Mouse (Mus musculus): Measurements from ENCODE around the gene Kcnj3.
A peak's percentile ranks its signal among the peaks of the same experiment; 100 is the strongest.
"Not testable (repeated sequence)": the region's sequence is repeated elsewhere in the genome, so short reads cannot be mapped to it uniquely, and the experiment has no call there.

The Kcnj3 gene

GRCm38 (mm10) chr2:55435721-55436260 is at the start of gene Kcnj3:
Kcnj3 (plus strand) TSS chr2:55435970.
- peak; percentile 2 for DNase-seq

- no peak for DNase-seq
Observed at GRCm38 (mm10) chr2:55390330-55390989, 45.3 kb upstream of the Kcnj3 start.

GRCm38 (mm10) chr2:55405307-55405706 is 30.5 kb upstream of the Kcnj3 start:
- no peak for DNase-seq

- DNase-seq: no peak
Observed at GRCm38 (mm10) chr2:55427633-55428032, 8.1 kb upstream of the Kcnj3 start.

GRCm38 (mm10) chr2:55432104-55432503 is 3.7 kb upstream of the Kcnj3 start:
- no peak for DNase-seq

- peak; percentile 4 for DNase-seq
Observed at GRCm38 (mm10) chr2:55436261-55437006, 664 bp downstream of the Kcnj3 start.

GRCm38 (mm10) chr2:55437007-55437949 is 1.5 kb downstream of the Kcnj3 start:
- peak; percentile 2 for DNase-seq

- DNase-seq: no peak
Observed at GRCm38 (mm10) chr2:55437977-55438376, 2.2 kb downstream of the Kcnj3 start.

- DNase-seq: no peak
Observed at GRCm38 (mm10) chr2:55439211-55439610, 3.4 kb downstream of the Kcnj3 start.

- DNase-seq: no peak
Observed at GRCm38 (mm10) chr2:55442006-55442405, 6.2 kb downstream of the Kcnj3 start.

GRCm38 (mm10) chr2:55447298-55447697 is 11.5 kb downstream of the Kcnj3 start:
- DNase-seq: no peak

- DNase-seq: no peak
Observed at GRCm38 (mm10) chr2:55450774-55451173, 15.0 kb downstream of the Kcnj3 start.

GRCm38 (mm10) chr2:55459195-55459594 is 23.4 kb downstream of the Kcnj3 start:
- no peak for DNase-seq

- no peak for DNase-seq
Observed at GRCm38 (mm10) chr2:55469141-55469540, 33.4 kb downstream of the Kcnj3 start.

- DNase-seq: no peak
Observed at GRCm38 (mm10) chr2:55470006-55470405, 34.2 kb downstream of the Kcnj3 start.

GRCm38 (mm10) chr2:55479511-55479910 is 43.7 kb downstream of the Kcnj3 start:
- no peak for DNase-seq

- DNase-seq: no peak
Observed at GRCm38 (mm10) chr2:55479933-55480601, 44.3 kb downstream of the Kcnj3 start.

GRCm38 (mm10) chr2:55480602-55480965 is 44.8 kb downstream of the Kcnj3 start:
- DNase-seq: no peak

GRCm38 (mm10) chr2:55485500-55486129 is 49.8 kb downstream of the Kcnj3 start:
- DNase-seq: not testable (repeated sequence)

GRCm38 (mm10) chr2:55503390-55504176 is 67.8 kb downstream of the Kcnj3 start:
- DNase-seq: no peak

- DNase-seq: no peak
Observed at GRCm38 (mm10) chr2:55505712-55506111, 69.9 kb downstream of the Kcnj3 start.
